Mouse (Mus musculus) liver, adult 10 weeks (tissue): ENCODE measurements around the gene Gm9945. TPM values are rescaled to one million over a fixed set of nuclear protein-coding genes. Genes with fewer than 3 reads are reported as not detected.

Experiments
- polyA plus RNA-seq: library from polyadenylated mRNA; stranded (reverse); fragments of 350-450 nt; fragmentation: Illumina TruSeq; extraction: RNeasy Lipid Tissue Mini Kit (QIAGEN cat#74804); gene quantifications from one replicate; pipeline ENCODE4 v1.2.3, GENCODE M21; 2014; ENCODE audit warnings: low read depth, low replicate concordance

Gm9945 gene
- not detected for polyA plus RNA-seq

DNA sequence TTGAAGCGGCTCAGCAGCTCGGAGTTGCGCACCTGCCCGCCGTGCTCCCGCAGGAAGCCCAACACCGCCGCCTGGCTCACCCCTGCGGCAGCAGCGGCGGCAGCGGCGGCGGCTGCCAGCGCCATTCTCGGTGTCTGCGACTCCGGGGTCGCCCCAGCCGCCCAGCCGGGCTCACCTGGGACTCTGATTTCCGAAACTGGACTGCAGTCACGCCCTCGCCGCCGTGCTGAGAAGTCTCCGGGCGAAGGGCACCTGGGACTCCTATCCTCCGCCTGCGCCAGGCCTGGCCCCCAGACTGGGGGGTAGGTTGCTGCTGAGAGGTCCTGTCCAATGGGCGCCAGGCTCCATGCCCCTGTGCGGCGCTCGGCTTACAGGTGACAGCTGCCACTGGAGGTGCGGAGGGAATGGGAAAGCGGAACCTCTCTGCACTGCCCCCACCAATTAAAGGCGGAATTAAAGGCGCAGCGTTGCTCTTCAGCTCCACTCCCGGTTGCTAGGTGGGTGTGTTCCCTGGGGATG is at the start of gene Gm9945, which contains the start of gene Sowaha:
Gm9945 (plus strand) TSS at position 384 of the 519 bp plus-strand sequence.
Sowaha (minus strand) TSS at position 492 of the 519 bp plus-strand sequence.

DNA sequence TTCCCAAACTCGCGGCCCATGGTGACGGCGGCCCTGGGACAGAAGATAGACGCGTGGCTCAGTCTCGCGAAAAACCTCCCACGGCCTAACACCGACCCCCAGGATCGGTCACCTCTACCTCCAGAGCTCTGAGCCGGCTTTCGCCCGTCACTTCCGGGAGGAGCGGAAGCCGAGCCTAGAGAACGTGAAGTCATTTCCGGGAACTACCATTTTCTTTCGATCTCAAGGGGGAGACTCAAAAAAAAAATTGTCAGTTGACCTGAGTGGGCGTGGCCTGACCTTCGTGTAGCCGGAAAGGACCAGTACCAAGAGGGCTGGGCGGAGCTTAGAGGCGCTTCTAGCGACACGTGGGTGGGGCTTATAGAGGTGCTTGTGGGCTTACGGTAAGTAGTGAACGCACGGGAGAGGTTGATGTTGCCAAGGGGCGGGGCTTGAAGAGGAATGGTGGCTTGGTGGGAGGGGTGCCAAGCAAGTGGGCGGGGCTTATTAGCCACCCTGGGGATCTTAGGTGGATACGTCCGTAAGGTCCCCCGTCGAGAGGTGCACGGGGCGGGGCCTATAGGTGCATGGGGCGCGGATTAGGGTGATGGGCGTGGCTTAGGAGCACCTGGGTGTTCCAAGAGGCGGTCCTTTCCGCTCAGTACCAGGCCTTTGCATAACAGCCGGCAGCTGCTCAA is 49.2 kb upstream of the Gm9945 start, which contains the start of the genes Uqcrq and Gdf9:
Uqcrq (minus strand) TSS at position 162 of the 677 bp plus-strand sequence.
Gdf9 (plus strand) TSS at position 354 of the 677 bp plus-strand sequence.

DNA sequence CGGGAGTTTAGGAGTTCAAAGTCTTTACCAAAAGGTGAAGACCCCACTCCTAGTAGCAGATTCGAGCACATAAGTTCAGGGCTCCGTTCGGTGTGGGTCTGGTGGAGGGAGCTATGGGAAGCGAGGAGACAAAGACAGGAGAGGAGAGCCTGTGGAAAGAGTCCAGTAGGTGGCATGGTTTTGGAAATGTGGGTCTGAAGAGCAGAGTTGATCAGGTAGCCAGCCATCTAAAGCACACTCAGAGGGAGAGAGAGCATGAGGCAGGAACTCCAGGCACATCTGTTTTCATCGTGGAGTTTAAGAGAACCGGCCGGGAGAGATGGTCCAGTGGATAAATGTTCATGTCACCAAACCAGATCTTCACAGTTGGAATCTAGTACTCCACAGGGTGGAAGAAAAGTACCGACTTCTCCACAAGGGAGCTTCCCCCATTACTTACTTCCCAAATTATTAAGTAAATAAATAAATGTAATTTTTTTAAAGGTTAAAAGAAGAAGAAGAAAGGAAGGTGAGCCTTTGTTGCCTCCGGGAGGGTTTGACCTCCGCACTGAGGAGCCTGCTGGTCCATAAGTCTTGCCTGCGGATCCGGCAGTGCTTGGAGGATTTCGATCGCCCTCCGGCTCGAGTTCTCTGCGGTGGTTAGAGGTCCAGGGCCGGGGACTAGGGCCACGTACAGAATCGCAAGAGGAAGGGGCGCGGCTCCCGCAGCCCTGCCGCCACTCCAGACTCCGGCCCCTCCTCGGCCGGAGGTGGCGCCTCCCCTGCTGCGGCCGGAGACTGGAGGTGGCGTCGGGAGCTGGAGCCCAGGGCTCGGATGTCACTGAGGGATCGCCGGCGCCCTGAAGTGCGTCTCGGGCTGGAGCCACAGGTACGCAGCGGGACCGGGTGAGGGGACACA is 23.2 kb upstream of the Gm9945 start, which contains the start of the genes Gm10447 and Shroom1:
Gm10447 (minus strand) TSS at position 637 of the 898 bp plus-strand sequence.
Shroom1 (plus strand) TSS at position 732 of the 898 bp plus-strand sequence.

DNA sequence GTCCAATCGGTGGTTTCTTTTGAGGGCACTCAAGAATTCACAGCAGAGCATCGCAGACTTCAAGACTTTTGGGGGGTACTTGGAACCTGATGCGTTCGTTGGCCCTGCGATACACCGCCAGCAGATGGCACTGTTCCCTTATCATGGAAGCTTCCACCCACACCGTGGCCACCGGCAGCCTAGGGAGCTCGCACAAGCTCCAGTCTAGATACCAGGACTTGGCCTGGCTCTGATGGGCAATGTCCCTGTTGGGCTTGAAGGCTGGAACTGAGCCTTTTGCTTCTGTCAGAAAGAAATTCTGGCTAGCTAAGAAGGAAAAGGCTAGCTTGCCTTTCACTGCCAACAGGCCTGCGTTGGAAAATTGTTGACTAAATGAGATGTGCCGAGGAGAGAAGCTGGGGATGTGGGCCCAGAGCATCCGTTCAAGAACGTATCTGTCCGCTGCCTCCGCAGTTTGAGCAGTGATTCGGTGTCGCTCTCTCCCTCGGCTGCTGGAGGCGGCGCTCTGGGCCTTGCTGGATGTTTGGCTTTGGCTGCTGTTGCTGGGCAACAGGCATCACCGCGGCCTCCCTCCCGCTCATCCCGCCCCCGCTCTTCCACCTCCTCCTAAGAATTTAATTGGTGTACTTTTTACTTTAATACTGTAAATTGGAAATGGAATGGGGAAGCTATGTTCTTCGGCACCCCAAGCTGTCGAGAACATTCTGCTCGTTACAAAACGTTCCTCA is 9.8 kb upstream of the Gm9945 start, which contains the start of gene Gm9837:
Gm9837 (minus strand) TSS at position 512 of the 728 bp plus-strand sequence.

DNA sequence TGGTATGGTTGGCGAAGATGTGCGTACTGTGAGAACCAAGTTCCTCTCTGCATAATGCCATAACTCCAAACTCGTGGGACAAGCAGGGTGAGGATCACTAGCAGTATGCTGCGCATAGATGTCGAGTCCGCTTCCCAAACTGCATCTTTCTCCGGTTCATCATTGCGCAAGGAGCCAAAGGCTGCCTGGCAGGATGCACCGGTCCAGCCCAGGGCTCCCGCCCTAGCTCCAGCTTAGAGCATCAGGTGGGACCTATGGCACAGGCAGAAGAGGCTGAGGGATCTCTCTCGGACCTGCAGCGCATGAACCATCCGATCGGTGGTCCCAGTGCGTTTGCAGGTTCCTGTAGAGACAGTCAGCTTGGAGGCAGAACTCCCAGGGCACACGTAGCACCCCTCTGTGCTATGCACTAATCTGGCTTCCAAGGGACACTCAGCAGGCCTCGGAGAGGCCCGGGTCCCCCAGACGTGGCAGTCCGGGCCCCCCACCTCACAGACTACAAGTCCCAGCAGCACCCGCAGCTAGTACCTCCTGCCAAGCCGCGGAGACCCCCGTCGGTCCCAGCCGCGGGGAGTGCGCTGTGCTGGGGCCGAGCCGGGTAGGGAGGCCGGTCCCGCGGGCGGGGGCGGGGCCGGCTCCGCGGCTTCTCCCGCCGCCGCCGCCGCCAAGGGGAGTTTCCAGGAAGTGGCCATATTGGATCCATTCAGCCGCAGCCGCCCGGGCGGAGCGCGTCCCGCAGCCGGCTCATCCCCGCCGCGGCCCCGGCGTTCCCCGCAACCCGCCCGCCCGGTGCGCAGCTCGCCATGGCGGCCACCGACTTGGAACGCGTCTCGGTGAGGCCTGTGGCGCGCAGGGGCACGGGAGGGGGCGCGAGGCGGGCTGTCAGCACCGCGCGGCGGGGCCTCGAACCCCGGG is 39.5 kb downstream of the Gm9945 start, which contains the start of gene Sept8:
Sept8 (plus strand) TSS at position 51 of the 915 bp plus-strand sequence.

Other genes starting within 250 kb of the Gm9945 start
- gene Hspa4, start 179.7 kb upstream of the Gm9945 start, polyA plus RNA-seq, result 197 TPM
- gene Zcchc10, start 155.5 kb upstream of the Gm9945 start, polyA plus RNA-seq, result 9.2 TPM
- 41.4 TPM for gene Aff4, start 129.3 kb upstream of the Gm9945 start, polyA plus RNA-seq
- gene Leap2, start 57.0 kb upstream of the Gm9945 start, polyA plus RNA-seq, result 198 TPM
- gene Uqcrq, start 49.3 kb upstream of the Gm9945 start, polyA plus RNA-seq, result 114 TPM
- not detected for gene Gdf9, start 49.1 kb upstream of the Gm9945 start, polyA plus RNA-seq
- 1.3 TPM for gene Gm10447, start 23.1 kb upstream of the Gm9945 start, polyA plus RNA-seq
- 3.5 TPM for gene Shroom1, start 23.0 kb upstream of the Gm9945 start, polyA plus RNA-seq
- gene Gm9837, start 9.7 kb upstream of the Gm9945 start, polyA plus RNA-seq, result not detected
- not detected for gene Sowaha, start 108 bp downstream of the Gm9945 start, polyA plus RNA-seq
- 1.7 TPM for gene Sept8, start 39.1 kb downstream of the Gm9945 start, polyA plus RNA-seq
- gene Kif3a, start 87.2 kb downstream of the Gm9945 start, polyA plus RNA-seq, result 3.7 TPM
- gene Il4, start 138.5 kb downstream of the Gm9945 start, polyA plus RNA-seq, result not detected
- gene Il13, start 154.5 kb downstream of the Gm9945 start, polyA plus RNA-seq, result not detected
- 8.8 TPM for gene Rad50, start 227.2 kb downstream of the Gm9945 start, polyA plus RNA-seq
- not detected for gene Il5, start 240.6 kb downstream of the Gm9945 start, polyA plus RNA-seq